Mouse (Mus musculus): ENCODE data around the gene B3gnt7.
"Not testable (repeated sequence)": the region's sequence is repeated elsewhere in the genome, so short reads cannot be mapped to it uniquely, and the experiment has no call there.

The B3gnt7 gene

DNA sequence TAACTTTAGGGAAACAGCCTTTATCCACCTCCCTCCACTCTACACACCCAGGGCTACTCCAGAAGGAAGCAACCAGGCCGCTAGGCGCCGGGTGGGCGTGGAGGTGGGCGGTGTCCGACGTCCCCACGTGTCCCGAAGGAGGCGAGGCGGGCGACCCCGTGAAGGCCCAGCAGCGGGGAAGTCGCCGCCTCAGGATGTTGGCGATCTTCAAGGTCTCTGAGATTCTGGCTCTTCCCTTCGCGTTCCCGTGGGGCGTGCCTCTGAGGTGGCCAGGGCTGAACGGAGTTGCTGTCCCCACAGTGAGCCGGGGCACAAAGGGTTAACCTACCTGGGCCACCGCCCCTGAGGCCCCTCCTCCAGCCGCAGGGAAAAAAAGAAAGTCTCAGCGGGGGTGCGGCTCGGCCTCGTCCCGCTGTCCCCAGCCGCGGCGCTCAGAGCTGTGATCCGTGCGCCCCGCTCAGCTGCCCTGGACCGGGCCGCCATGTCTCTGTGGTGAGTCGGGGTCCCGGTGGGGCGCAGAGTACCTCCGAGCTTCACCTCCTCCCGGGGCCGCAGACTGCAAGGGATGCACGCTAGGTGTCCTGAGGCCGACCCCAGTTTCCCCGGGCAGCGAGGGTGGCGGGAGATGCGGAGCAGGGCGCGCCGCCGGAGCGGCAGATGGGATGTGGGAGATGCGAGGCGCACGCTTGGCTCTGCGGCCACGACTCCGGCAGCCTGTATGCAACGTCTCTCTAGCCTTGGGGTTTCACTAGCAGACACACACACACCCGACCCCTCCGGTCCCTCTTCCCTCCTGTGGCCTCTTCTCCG is 636 bp downstream of the B3gnt7 start:
- DNase-seq, result peak; percentile 17 to 31

GRCm38 (mm10) chr1:86303873-86304250 is 1.2 kb downstream of the B3gnt7 start:
- no peak for DNase-seq

- DNase-seq, result no peak
Observed at GRCm38 (mm10) chr1:86306686-86307085, 4.1 kb downstream of the B3gnt7 start.

- no peak for DNase-seq
Observed at GRCm38 (mm10) chr1:86307177-86307762, 4.6 kb downstream of the B3gnt7 start.

GRCm38 (mm10) chr1:86307871-86308641 is 5.4 kb downstream of the B3gnt7 start:
- DNase-seq, result no peak

DNA sequence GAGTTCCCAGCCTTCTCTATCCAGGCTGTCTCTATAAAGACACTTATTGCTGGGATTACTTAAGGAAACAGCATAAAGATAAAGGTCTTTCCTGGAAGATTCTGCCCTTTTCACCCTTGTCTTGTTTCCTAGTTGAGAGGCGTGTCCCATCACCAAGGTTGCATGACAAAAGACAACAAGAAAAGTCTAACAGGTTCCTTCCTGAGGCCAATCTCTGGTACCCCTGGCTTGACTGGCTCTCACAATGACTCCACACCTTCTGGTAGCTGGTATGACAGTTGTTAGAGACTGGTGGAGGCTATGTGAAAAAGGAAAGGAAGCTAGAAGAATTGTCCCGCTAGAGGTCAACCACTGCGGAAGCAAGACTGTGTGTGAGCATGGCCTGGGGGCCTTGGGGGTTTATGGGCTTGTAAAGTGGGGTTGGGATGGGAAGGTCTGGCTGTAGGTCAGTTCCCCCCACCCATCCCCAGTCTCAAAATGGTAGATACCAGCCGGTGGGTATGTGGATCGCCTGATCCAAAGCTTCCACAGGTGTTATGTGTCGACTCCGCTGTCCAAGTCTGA is 6.7 kb downstream of the B3gnt7 start:
- DNase-seq, result no peak

DNA sequence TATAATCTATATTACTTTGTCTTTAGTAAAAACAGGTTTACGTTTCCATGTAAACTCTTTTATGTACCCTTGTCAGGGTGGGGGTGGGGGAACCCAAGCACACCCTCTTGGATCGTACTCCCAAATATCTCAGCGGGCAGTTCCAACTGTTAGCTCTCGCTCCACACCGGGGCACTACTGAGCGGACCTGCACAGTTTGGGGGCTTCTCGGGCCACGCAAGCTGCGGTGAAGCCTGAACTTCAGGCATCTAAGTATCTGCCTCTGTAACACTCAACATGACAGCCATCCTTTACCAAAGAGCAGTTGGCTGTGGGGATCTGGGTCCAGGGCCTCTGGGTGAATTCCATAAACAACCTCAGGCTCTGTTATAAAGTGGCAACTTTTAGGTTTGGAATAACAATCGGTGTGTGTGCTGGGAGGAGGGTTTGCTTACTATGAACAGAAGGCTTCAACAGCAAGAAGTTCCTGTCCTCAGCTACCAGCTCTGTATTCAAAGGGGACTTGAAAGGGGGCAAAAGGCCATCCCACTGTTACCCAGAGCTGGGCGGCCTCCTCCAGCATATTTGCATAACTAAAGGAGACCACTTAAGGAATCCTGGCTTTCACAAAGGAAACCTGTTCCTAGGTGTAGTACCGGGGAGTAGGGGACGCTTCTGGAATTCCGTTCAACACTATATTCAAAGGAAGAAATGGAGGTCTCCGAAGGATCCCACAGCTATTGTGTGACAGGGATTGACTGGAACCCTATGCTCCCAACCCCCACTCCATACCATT is 8.1 kb downstream of the B3gnt7 start:
- no peak for DNase-seq

GRCm38 (mm10) chr1:86311467-86312005 is 8.9 kb downstream of the B3gnt7 start:
- DNase-seq, result no peak

DNA sequence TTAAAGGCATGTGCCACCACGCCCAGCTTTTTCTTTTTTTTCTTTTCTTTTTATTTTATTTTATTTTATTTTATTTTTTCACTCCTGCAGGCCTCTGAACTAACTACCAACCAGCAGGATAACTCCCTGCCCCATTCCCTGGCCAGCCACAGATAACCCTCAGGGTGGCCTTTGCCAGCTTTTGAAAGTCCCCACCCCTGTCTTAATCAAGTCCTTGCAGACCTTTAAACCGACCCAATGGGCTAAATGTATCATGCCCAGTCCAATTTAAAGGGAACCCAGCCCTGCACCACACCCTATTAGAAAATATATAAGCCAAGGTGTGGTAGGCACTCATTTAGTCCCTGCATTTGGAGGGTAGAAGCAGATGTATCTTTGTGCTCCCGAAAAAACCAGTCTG is 9.6 kb downstream of the B3gnt7 start:
- no peak for DNase-seq

DNA sequence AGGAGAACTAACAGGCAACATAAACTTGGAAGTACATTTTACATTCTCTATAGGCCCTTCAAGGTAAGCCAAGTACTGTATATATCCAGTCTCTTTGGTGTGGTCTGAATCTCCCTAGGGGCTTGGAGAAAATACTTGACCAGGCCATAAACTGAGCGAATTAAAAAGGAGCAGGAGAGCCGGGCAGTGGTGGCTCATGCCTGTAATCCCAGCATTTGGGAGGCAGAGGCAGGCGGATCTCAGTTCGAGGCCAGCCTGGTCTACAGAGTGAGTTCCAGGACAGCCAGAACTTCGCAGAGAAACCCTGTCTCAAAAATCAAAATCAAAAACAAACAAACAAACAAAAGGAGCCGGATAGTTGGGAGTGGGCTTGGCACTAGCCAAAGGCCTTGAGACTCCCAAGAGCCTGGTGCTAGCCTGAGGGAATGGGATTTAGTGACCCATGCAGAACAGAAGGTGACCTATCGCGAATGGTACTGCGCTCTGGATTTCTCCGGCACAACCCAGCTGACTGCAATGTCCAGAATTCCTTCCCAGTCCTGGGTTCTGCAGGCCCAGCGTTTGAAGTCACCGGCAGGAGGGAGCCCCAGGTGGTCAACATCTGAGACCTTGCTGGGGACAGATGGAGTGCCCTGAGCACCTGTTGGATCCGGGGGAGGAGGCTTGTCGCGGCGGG is 10.6 kb downstream of the B3gnt7 start:
- no peak for DNase-seq

DNA sequence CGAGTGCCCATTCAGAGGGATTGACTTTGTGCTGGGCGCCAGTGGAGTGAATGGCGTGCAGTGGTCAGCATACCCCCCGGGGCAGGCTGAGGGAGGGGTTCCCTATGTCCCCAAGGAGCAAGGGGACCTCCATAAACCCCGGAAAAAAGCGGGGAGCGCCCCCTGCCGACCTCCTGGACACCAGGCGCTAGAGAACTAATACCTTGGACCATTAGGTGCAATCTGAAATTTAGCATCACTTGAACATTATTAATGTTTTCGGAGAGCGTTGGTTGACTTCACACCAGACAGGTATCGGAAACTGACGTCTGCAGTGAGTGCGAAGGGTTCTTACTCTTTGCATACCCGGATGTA is 11.1 kb downstream of the B3gnt7 start:
- peak in 1 of 2 experiments; percentile 17 for DNase-seq

GRCm38 (mm10) chr1:86320822-86321413 is 18.3 kb downstream of the B3gnt7 start:
- no peak for DNase-seq

DNA sequence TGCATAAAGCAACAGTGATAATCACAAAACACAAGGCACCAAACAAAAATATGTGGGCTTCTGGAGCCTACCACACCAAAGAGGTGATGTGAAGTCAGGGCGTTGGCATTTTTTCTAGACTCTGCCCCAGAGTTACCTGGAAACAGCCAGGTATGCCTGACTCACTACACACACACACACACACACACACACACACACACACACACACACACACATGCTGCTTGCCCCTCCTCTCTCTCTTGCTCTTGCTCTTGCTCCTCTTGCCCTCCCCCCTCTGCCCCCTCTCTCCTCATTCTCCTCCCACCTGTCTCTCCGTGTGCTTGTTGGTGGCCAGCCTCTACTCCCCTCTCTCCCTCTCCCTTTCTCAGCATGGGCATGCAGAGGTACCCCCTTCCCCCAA is 33.7 kb downstream of the B3gnt7 start:
- DNase-seq, result no peak

- peak; percentile 11 to 50 for DNase-seq
Observed at GRCm38 (mm10) chr1:86339156-86339812, 36.7 kb downstream of the B3gnt7 start.

GRCm38 (mm10) chr1:86341096-86341495 is 38.5 kb downstream of the B3gnt7 start:
- not testable (repeated sequence) for DNase-seq

- DNase-seq, result no peak
Observed at GRCm38 (mm10) chr1:86342371-86342770, 39.7 kb downstream of the B3gnt7 start.

DNA sequence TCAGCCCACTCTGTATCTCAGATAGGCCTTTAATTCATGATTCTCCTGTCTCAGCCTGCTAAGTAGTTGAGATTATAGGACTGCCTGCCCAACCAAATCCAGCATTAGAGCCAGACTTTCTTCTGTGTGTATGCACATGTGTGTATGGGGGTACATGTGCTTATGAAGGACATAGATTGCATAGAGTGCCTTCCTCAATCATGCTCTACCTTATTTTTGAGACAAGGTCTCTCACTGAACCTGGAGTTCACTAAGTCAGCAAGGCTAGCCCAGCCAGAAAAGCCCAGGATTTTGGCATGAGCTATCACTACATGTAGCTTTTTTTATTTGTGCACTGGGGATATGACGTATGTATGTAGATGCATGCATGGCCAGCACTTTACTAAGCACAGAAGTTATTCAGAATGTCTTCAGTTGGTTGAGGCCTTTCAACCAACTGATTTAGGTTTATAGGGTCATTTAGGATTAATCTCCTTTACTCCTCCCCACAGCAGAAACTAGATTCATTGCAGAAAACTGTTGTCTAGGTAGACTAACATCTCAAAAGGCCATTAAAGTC is 40.5 kb downstream of the B3gnt7 start:
- DNase-seq, result no peak

GRCm38 (mm10) chr1:86343969-86344861 is 41.6 kb downstream of the B3gnt7 start:
- peak; percentile 13 to 36 for DNase-seq

DNA sequence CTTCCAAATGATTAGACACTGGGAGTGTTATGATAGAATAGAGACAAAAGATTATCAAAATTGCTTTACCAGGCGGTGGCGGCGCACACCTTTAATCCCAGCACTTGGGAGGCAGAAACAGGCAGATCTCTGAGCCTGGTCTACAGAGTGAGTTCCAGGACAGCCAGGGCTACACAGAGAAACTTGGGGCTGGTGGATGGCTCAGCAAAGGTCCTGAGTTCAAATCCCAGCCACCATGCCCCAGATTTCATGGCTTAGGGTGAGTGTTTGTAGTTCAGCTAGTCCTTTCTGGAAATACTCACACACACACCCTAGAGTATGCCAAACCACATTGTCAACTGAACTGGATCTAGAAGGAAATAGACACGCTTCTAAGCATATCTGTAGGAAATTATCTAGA is 42.4 kb downstream of the B3gnt7 start:
- DNase-seq, result no peak

Data from thymus, adult 18-20 months (tissue).